Mouse (Mus musculus) brain, embryonic 14.5 days (tissue): Measurements from ENCODE around the gene D6Ertd527e. TPM values are rescaled to one million over a fixed set of nuclear protein-coding genes. Genes with fewer than 3 reads are reported as not detected.
A peak's percentile ranks its signal among the peaks of the same experiment; 100 is the strongest.
"Not testable (repeated sequence)": the region's sequence is repeated elsewhere in the genome, so short reads cannot be mapped to it uniquely, and the experiment has no call there.

Experiments
- DNase-seq: peaks from one replicate; pipeline ENCODE4 v3.0.0-alpha.2; 2011; ENCODE audit warnings: low read depth
- CTCF ChIP-seq: fragments of 200-500 bp; IDR thresholded peaks from 2 replicates; pipeline ENCODE4 v1.5.1; 2012; ENCODE audit warnings: inconsistent platforms, mild to moderate bottlenecking, moderate library complexity, borderline replicate concordance; ENCODE audit not compliant: insufficient read depth, insufficient read length; ENCODE audit errors: extremely low read depth
- POLR2A ChIP-seq: fragments of 200-500 bp; IDR thresholded peaks from 2 replicates; pipeline ENCODE4 v1.6.1; 2012; ENCODE audit warnings: mild to moderate bottlenecking, inconsistent platforms, borderline replicate concordance; ENCODE audit not compliant: poor library complexity, insufficient read depth, insufficient read length, severe bottlenecking; ENCODE audit errors: extremely low read depth
- polyA plus RNA-seq: library from polyadenylated mRNA; depleted of rRNA; stranded (reverse); fragments of >200 nt; gene quantifications from 2 replicates; pipeline ENCODE4 v1.2.3, GENCODE M21; 2012

D6Ertd527e gene
- polyA plus RNA-seq, 1 experiment: 0.51 TPM

- DNase-seq: no peak
- TF ChIP-seq POLR2A (no peak), CTCF (no peak)
Measured at GRCm38 (mm10) chr6:87090877-87091276, 13.7 kb upstream of the D6Ertd527e start.

- DNase-seq: no peak
- TF ChIP-seq POLR2A (no peak), CTCF (no peak)
Measured at GRCm38 (mm10) chr6:87092476-87092875, 12.1 kb upstream of the D6Ertd527e start.

GRCm38 (mm10) chr6:87093631-87094030, 10.9 kb upstream of the D6Ertd527e start:
- not testable (repeated sequence) for DNase-seq

GRCm38 (mm10) chr6:87099261-87099660, 5.3 kb upstream of the D6Ertd527e start:
- TF ChIP-seq POLR2A (no peak), CTCF (no peak)
- no peak for DNase-seq

GRCm38 (mm10) chr6:87099671-87100296, 4.8 kb upstream of the D6Ertd527e start:
- peak; percentile 70 for DNase-seq
- TF ChIP-seq POLR2A (no peak), CTCF (no peak)

- peak; percentile 8 for DNase-seq
- TF ChIP-seq CTCF: no peak
- TF ChIP-seq POLR2A: no peak
Measured at GRCm38 (mm10) chr6:87100297-87101020, 4.1 kb upstream of the D6Ertd527e start.

- DNase-seq: peak; percentile 95
- TF ChIP-seq CTCF: peak; percentile 96
- no peak for TF ChIP-seq POLR2A
Measured at GRCm38 (mm10) chr6:87101281-87101954, 3.1 kb upstream of the D6Ertd527e start.

- TF ChIP-seq POLR2A: no peak
- TF ChIP-seq CTCF: no peak
- DNase-seq: no peak
Measured at GRCm38 (mm10) chr6:87101955-87102353, 2.6 kb upstream of the D6Ertd527e start.

- TF ChIP-seq POLR2A (no peak), CTCF (no peak)
- peak; percentile 58 for DNase-seq
Measured at GRCm38 (mm10) chr6:87102421-87102911, 2.1 kb upstream of the D6Ertd527e start.

GRCm38 (mm10) chr6:87103314-87103713, 1.2 kb upstream of the D6Ertd527e start:
- TF ChIP-seq POLR2A (no peak), CTCF (no peak)

GRCm38 (mm10) chr6:87111493-87111892, 6.9 kb downstream of the D6Ertd527e start:
- no peak for TF ChIP-seq POLR2A
- TF ChIP-seq CTCF: no peak
- peak; percentile 6 for DNase-seq

More at GRCm38 (mm10) chr6:87103314-87103713, 1.2 kb upstream of the D6Ertd527e start:
- DNase-seq: no peak
